Mouse (Mus musculus): ENCODE measurements around the gene Tubb2b. TPM values are rescaled to one million over a fixed set of nuclear protein-coding genes. Genes with fewer than 3 reads are reported as not detected.

Gene Tubb2b
- polyA plus RNA-seq, 1 experiment from 2014 or later, result 56.8 TPM

Other genes starting within 250 kb of the Tubb2b start
- 0.15 and 0.33 TPM in 2 replicates for gene Serpinb6c, start 224.8 kb downstream of the Tubb2b start, polyA plus RNA-seq (2015; fragmentation: Nextera tagmentation; extraction: Ambion mirVana)
- gene Nqo2, start 165.8 kb downstream of the Tubb2b start, polyA plus RNA-seq (2015; fragmentation: Nextera tagmentation; extraction: Ambion mirVana), result 27.6 and 28.9 TPM in 2 replicates
- 10.0 and 10.9 TPM in 2 replicates for gene Ripk1, start 128.1 kb downstream of the Tubb2b start, polyA plus RNA-seq (2015; fragmentation: Nextera tagmentation; extraction: Ambion mirVana)
- gene Serpinb6a, start 127.7 kb downstream of the Tubb2b start, polyA plus RNA-seq (2015; fragmentation: Nextera tagmentation; extraction: Ambion mirVana), result 63.6 and 65.8 TPM in 2 replicates
- 47.7 and 54.6 TPM in 2 replicates for gene Bphl, start 92.9 kb downstream of the Tubb2b start, polyA plus RNA-seq (2015; fragmentation: Nextera tagmentation; extraction: Ambion mirVana)
- gene Tubb2a, start 52.5 kb downstream of the Tubb2b start, polyA plus RNA-seq (2015; fragmentation: Nextera tagmentation; extraction: Ambion mirVana), result 166 and 171 TPM in 2 replicates
- 65.3 and 74.1 TPM in 2 replicates for gene Psmg4, start 32.5 kb upstream of the Tubb2b start, polyA plus RNA-seq (2015; fragmentation: Nextera tagmentation; extraction: Ambion mirVana)
- gene Slc22a23, start 214.7 kb upstream of the Tubb2b start, polyA plus RNA-seq (2015; fragmentation: Nextera tagmentation; extraction: Ambion mirVana), result 2.7 and 3.3 TPM in 2 replicates